Mouse (Mus musculus): ENCODE data around the gene 5830473C10Rik. TPM values are rescaled to one million over a fixed set of nuclear protein-coding genes. Genes with fewer than 3 reads are reported as not detected.

5830473C10Rik gene
- polyA plus RNA-seq (2014; fragmentation: Nextera tagmentation; extraction: Ambion mirVana): not detected in 2 replicates

DNA sequence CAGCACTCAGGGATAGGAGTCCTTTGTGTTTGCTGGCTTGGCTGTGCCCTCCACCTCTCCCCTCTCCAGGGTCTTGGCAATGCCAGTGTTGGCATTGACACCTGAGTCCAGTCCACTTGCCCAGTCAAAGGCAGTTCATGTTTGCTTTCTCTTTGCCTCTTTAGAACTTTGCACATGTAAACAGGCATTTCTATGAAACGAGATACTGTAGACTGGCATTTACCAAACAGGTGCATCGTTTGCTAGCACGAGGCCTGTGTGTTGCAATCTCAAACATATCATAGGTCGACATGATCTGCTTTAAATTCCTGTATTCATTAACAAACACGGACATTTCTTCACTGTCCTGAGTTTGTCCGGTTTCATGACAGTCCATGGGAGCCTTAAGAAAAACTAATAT, at the start of gene 5830473C10Rik:
Gene 5830473C10Rik, plus strand, starts transcription at position 365 of the 400 bp plus-strand sequence.
- ATAC-seq (ENCODE audit: low FRiP score, low TSS enrichment) (no peak), DNase-seq (no peak)
- no peak within 1 kb of the TSS for H3K4me3 ChIP-seq (replicated peaks; ENCODE audit: low read depth, low read length)
- H3K4me2 ChIP-seq (ENCODE audit: low read length): no peak within 1 kb of the TSS
- H3K9ac ChIP-seq (replicated peaks; ENCODE audit: low read length): no peak within 1 kb of the TSS
- H3K27me3 ChIP-seq (ENCODE audit: control insufficient read depth, insufficient read depth, low read length): no peaks in the 10 kb centered on the region
- H3K9me3 ChIP-seq (ENCODE audit: control insufficient read depth, low read length): no peaks in the 10 kb centered on the region
- no peak within 1 kb of the TSS for H3K27ac ChIP-seq (replicated peaks; ENCODE audit: low read depth, low read length)
- 92% methylated on average over 6 of the region's 6 CpGs for WGBS
- H3K36me3 ChIP-seq (ENCODE audit: control insufficient read depth, insufficient read depth, low read length): no peaks in the 10 kb centered on the region
- H3K4me1 ChIP-seq (ENCODE audit: control insufficient read depth, insufficient read depth, low read length): no peaks in the 10 kb centered on the region

- 86% methylated on average over 6 of the region's 6 CpGs for WGBS
- no peak overlapping the region for H3K9ac ChIP-seq (replicated peaks; ENCODE audit: low read length)
- DNase-seq (no peak), ATAC-seq (ENCODE audit: low FRiP score, low TSS enrichment) (no peak)
- no peaks in the 10 kb centered on the region for H3K36me3 ChIP-seq (ENCODE audit: control insufficient read depth, insufficient read depth, low read length)
- H3K4me2 ChIP-seq (ENCODE audit: low read length): no peak overlapping the region
- no peak overlapping the region for H3K27ac ChIP-seq (replicated peaks; ENCODE audit: low read depth, low read length)
- H3K4me1 ChIP-seq (ENCODE audit: control insufficient read depth, insufficient read depth, low read length): 0 out of 2 replicates have a peak, but pooled peaks cover 3% of the 10 kb centered on the region
- no peak overlapping the region for H3K4me3 ChIP-seq (replicated peaks; ENCODE audit: low read depth, low read length)
- H3K27me3 ChIP-seq (ENCODE audit: control insufficient read depth, insufficient read depth, low read length): no peaks in the 10 kb centered on the region
- no peaks in the 10 kb centered on the region for H3K9me3 ChIP-seq (ENCODE audit: control insufficient read depth, low read length)
Observed at GRCm38 (mm10) chr5:90512288-90512955, 48.5 kb upstream of the 5830473C10Rik start.

DNA sequence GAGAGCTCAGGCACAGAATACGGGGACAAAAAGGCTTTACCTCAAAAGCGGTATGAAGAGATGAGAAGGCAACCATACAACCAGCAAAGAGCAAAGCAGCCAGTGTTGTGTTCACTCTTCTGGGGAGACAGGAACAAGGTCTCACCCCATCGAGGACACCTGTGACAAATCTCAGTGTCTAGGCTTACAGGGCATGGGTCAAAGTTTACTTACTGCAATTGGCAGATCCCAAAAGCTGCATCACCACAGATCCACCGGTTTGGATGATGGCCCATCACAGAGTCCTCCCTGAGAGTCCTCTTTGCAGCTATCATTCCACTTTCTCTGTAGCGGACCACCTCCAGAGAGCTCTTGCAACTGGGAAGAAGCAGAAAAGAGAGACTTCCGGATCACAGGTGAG, 45.3 kb upstream of the 5830473C10Rik start:
- Histone ChIP-seq H3K4me2 (ENCODE audit: low read length) (no peak overlapping the region), H3K4me1 (ENCODE audit: control insufficient read depth, insufficient read depth, low read length) (no peaks in the 10 kb centered on the region), H3K4me3 (replicated peaks; ENCODE audit: low read depth, low read length) (no peak overlapping the region), H3K9ac (replicated peaks; ENCODE audit: low read length) (no peak overlapping the region), H3K27me3 (ENCODE audit: control insufficient read depth, insufficient read depth, low read length) (no peaks in the 10 kb centered on the region), H3K27ac (replicated peaks; ENCODE audit: low read depth, low read length) (no peak overlapping the region), H3K9me3 (ENCODE audit: control insufficient read depth, low read length) (no peaks in the 10 kb centered on the region), H3K36me3 (ENCODE audit: control insufficient read depth, insufficient read depth, low read length) (no peaks in the 10 kb centered on the region)
- 91% methylated on average over 6 of the region's 6 CpGs for WGBS
- ATAC-seq (ENCODE audit: low FRiP score, low TSS enrichment): no peak
- DNase-seq: no peak

DNA sequence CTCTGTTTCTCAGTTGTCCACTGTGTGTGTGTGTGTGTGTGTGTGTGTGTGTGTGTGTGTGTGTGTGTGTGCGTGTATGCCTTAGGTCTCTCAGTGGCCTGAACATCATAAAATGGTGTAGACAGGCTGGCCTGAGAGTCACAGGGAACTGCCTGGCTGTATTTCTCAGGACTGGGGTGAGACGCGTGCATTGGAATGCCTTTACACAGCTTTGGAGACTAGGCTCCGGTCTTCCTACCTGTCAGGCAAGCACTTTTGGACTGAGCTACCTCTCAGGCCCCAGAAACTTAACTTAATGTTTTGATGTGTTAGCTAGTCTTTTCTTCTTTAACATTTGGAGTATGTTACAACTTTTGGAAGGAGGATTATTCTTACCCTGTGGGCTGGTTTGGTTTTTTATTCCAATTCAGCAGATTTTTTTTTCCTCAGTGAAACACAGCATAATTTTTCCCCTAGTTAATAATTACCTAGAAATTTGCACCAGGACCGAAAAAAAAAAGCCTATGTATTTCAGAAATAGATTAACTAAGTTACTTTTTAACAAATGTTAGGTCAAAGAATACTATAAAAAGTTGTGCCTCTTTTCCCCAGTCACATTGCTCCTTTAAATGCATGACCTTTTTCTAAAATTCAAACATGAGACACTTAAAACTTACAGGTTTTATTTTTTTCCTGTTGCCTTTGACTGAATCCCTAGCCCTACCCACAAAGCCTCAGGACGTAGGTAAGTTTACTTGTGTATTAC, 42.4 kb upstream of the 5830473C10Rik start, which contains the start of gene Afm:
Gene Afm, plus strand, starts transcription at position 577 of the 745 bp plus-strand sequence.
- Histone ChIP-seq H3K4me1 (ENCODE audit: control insufficient read depth, insufficient read depth, low read length) (no peaks in the 10 kb centered on the region), H3K9me3 (ENCODE audit: control insufficient read depth, low read length) (no peaks in the 10 kb centered on the region), H3K4me3 (replicated peaks; ENCODE audit: low read depth, low read length) (no peak within 1 kb of the TSS), H3K27me3 (ENCODE audit: control insufficient read depth, insufficient read depth, low read length) (no peaks in the 10 kb centered on the region), H3K27ac (replicated peaks; ENCODE audit: low read depth, low read length) (no peak within 1 kb of the TSS), H3K36me3 (ENCODE audit: control insufficient read depth, insufficient read depth, low read length) (no peaks in the 10 kb centered on the region), H3K4me2 (ENCODE audit: low read length) (no peak within 1 kb of the TSS), H3K9ac (replicated peaks; ENCODE audit: low read length) (no peak within 1 kb of the TSS)
- 90% methylated on average over 6 of the region's 6 CpGs for WGBS
- ATAC-seq (ENCODE audit: low FRiP score, low TSS enrichment): no peak
- no peak for DNase-seq

DNA sequence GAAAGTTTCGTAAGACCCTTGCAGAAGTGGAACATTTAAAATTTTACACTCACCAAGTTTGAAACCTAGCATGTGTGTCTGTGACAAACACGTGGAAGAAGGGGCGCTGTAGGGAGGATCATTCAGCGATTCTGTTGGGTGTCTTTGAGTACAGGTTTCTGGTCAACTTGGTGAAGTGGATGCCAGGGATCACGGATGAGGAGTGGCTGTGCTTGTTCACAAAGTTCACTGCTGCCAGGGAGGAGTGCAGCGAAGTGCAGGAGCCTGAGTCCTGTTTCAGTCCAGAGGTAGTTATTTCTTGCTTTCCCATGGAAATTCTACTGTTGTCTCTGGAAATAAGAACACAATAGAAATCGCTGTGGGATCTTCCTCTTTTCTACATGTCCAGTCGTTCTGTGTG, 9.7 kb upstream of the 5830473C10Rik start:
- no peaks in the 10 kb centered on the region for H3K36me3 ChIP-seq (ENCODE audit: control insufficient read depth, insufficient read depth, low read length)
- H3K9me3 ChIP-seq (ENCODE audit: control insufficient read depth, low read length): no peaks in the 10 kb centered on the region
- no peaks in the 10 kb centered on the region for H3K27me3 ChIP-seq (ENCODE audit: control insufficient read depth, insufficient read depth, low read length)
- no peak overlapping the region for H3K4me3 ChIP-seq (replicated peaks; ENCODE audit: low read depth, low read length)
- 90% methylated on average over 8 of the region's 8 CpGs for WGBS
- ATAC-seq (ENCODE audit: low FRiP score, low TSS enrichment): no peak
- no peaks in the 10 kb centered on the region for H3K4me1 ChIP-seq (ENCODE audit: control insufficient read depth, insufficient read depth, low read length)
- no peak overlapping the region for H3K4me2 ChIP-seq (ENCODE audit: low read length)
- DNase-seq: no peak
- H3K9ac ChIP-seq (replicated peaks; ENCODE audit: low read length): no peak overlapping the region
- no peak overlapping the region for H3K27ac ChIP-seq (replicated peaks; ENCODE audit: low read depth, low read length)

GRCm38 (mm10) chr5:90556052-90556451, 4.9 kb upstream of the 5830473C10Rik start:
- WGBS: 85% methylated on average over 3 of the region's 3 CpGs
- no peak for ATAC-seq (ENCODE audit: low FRiP score, low TSS enrichment)
- H3K4me1 ChIP-seq (ENCODE audit: control insufficient read depth, insufficient read depth, low read length): no peaks in the 10 kb centered on the region

GRCm38 (mm10) chr5:90561721-90562275, 891 bp downstream of the 5830473C10Rik start:
- Histone ChIP-seq H3K27ac (replicated peaks; ENCODE audit: low read depth, low read length) (no peak overlapping the region), H3K9me3 (ENCODE audit: control insufficient read depth, low read length) (no peaks in the 10 kb centered on the region), H3K27me3 (ENCODE audit: control insufficient read depth, insufficient read depth, low read length) (no peaks in the 10 kb centered on the region), H3K9ac (replicated peaks; ENCODE audit: low read length) (no peak overlapping the region), H3K36me3 (ENCODE audit: control insufficient read depth, insufficient read depth, low read length) (no peaks in the 10 kb centered on the region), H3K4me3 (replicated peaks; ENCODE audit: low read depth, low read length) (no peak overlapping the region), H3K4me1 (ENCODE audit: control insufficient read depth, insufficient read depth, low read length) (no peaks in the 10 kb centered on the region), H3K4me2 (ENCODE audit: low read length) (no peak overlapping the region)
- WGBS: 94% methylated on average over 11 of the region's 11 CpGs
- ATAC-seq (ENCODE audit: low FRiP score, low TSS enrichment): no peak
- no peak for DNase-seq

More at GRCm38 (mm10) chr5:90556052-90556451, 4.9 kb upstream of the 5830473C10Rik start:
- H3K4me3 ChIP-seq (replicated peaks; ENCODE audit: low read depth, low read length): no peak overlapping the region
- H3K4me2 ChIP-seq (ENCODE audit: low read length): no peak overlapping the region
- no peaks in the 10 kb centered on the region for H3K27me3 ChIP-seq (ENCODE audit: control insufficient read depth, insufficient read depth, low read length)
- no peaks in the 10 kb centered on the region for H3K9me3 ChIP-seq (ENCODE audit: control insufficient read depth, low read length)
- no peaks in the 10 kb centered on the region for H3K36me3 ChIP-seq (ENCODE audit: control insufficient read depth, insufficient read depth, low read length)
- no peak overlapping the region for H3K9ac ChIP-seq (replicated peaks; ENCODE audit: low read length)
- H3K27ac ChIP-seq (replicated peaks; ENCODE audit: low read depth, low read length): no peak overlapping the region
- DNase-seq: no peak

DNA sequence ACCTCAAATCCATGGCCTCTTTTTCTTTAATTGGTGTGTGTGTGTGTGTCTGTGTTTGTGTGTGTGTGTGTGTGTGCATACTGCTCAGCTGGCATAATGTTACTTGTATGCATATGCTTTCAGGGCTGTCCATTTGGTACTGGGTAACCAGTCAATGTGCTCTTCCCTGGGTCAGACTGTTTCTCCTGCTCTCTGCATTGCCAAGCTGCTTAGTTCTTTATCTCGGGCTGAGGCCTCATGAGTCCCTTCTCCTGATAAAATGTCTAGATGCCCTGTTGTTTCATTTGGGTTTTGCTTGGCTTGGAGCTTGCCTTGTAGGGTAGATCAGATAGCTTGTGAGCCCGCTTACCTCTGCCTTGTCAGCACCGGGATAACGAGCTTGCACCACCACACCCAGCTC, 2.0 kb downstream of the 5830473C10Rik start:
- no peaks in the 10 kb centered on the region for H3K27me3 ChIP-seq (ENCODE audit: control insufficient read depth, insufficient read depth, low read length)
- no peak overlapping the region for H3K4me2 ChIP-seq (ENCODE audit: low read length)
- H3K36me3 ChIP-seq (ENCODE audit: control insufficient read depth, insufficient read depth, low read length): no peaks in the 10 kb centered on the region
- no peak overlapping the region for H3K27ac ChIP-seq (replicated peaks; ENCODE audit: low read depth, low read length)
- no peak for ATAC-seq (ENCODE audit: low FRiP score, low TSS enrichment)
- H3K9me3 ChIP-seq (ENCODE audit: control insufficient read depth, low read length): no peaks in the 10 kb centered on the region
- no peak overlapping the region for H3K9ac ChIP-seq (replicated peaks; ENCODE audit: low read length)
- 91% methylated on average over 4 of the region's 4 CpGs for WGBS
- H3K4me3 ChIP-seq (replicated peaks; ENCODE audit: low read depth, low read length): no peak overlapping the region
- DNase-seq: no peak
- no peaks in the 10 kb centered on the region for H3K4me1 ChIP-seq (ENCODE audit: control insufficient read depth, insufficient read depth, low read length)

Data from midbrain, embryonic 14.5 days (tissue).